Mouse (Mus musculus) midbrain, embryonic 13.5 days (tissue): ENCODE results near the gene Ankrd2. TPM values are rescaled to one million over a fixed set of nuclear protein-coding genes. Genes with fewer than 3 reads are reported as not detected.
A peak's percentile ranks its signal among the peaks of the same experiment; 100 is the strongest.

Source experiments
- ATAC-seq: fragments of 200-750 bp; cut with Nextera tagmentation; 2 replicates; pipeline ENCODE4 v1.8.0; 2017; ENCODE audit warnings: mild to moderate bottlenecking, moderate TSS enrichment, moderate library complexity
- H3K27ac ChIP-seq: fragments of 300-500 bp; sonication (generic); 2 replicates; pipeline ENCODE4 v1.5.1; 2015; ENCODE audit warnings: inconsistent platforms, mild to moderate bottlenecking, moderate library complexity
- H3K27me3 ChIP-seq: fragments of 300-500 bp; sonication (generic); 2 replicates; pipeline ENCODE4 v1.6.1; 2015; ENCODE audit warnings: mild to moderate bottlenecking, inconsistent platforms
- H3K36me3 ChIP-seq: fragments of 300-500 bp; sonication (generic); 2 replicates; pipeline ENCODE4 v1.6.1; 2015; ENCODE audit warnings: mild to moderate bottlenecking, inconsistent platforms
- H3K4me1 ChIP-seq: fragments of 300-500 bp; sonication (generic); replicated peaks from 2 replicates; pipeline ENCODE4 v1.6.1; 2015; ENCODE audit warnings: inconsistent platforms
- H3K4me2 ChIP-seq: fragments of 300-500 bp; sonication (generic); replicated peaks from 2 replicates; pipeline ENCODE4 v1.6.1; 2015; ENCODE audit warnings: moderate library complexity, mild to moderate bottlenecking, inconsistent platforms
- H3K4me3 ChIP-seq: fragments of 300-500 bp; sonication (generic); replicated peaks from 2 replicates; pipeline ENCODE4 v1.5.1; 2015; ENCODE audit warnings: mild to moderate bottlenecking, inconsistent platforms
- H3K9ac ChIP-seq: fragments of 300-500 bp; sonication (generic); replicated peaks from 2 replicates; pipeline ENCODE4 v1.6.1; 2015; ENCODE audit warnings: mild to moderate bottlenecking, inconsistent platforms
- H3K9me3 ChIP-seq: fragments of 300-500 bp; sonication (generic); 2 replicates; pipeline ENCODE4 v1.6.1; 2016; ENCODE audit warnings: mild to moderate bottlenecking, inconsistent platforms
- WGBS: fragments of 180-500 bp; shearing (Covaris S2); methylation state at CpG from one replicate; pipeline ENCODE4 v1.1.7; 2015; 5-methylcytosine and 5-hydroxymethylcytosine counted together
- polyA plus RNA-seq: library from polyadenylated mRNA; unstranded; fragments of >200 nt; fragmentation: Nextera tagmentation; extraction: Ambion mirVana; gene quantifications from 2 replicates; pipeline ENCODE4 v1.2.1, GENCODE M21; 2015

The Ankrd2 gene
- polyA plus RNA-seq, 1 experiment from 2014 or later = 0.19 TPM

DNA sequence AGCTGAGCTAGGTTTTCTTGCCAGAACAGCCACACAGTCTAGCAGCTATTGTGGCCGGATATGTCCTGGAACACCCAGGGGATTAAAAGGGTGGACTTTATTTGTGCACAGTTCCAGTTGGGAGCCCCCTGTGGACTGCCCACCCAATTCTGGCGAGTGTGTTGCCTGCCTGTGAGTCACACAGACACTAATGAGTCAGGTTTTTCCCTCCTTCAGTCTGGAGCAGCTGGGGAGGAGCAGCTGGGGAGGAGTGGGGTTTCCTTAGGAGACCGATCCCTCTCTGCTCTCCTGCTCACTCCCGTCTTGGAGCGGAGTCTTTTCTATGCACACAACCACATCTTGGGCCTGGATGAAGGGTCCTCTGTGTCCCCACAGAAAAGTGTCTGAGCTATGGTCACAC, 19.0 kb upstream of the Ankrd2 start:
- Histone ChIP-seq H3K27ac (no peak overlapping the region), H3K9me3 (no peaks in the 10 kb centered on the region), H3K36me3 (no peaks in the 10 kb centered on the region), H3K27me3 (no peaks in the 10 kb centered on the region), H3K4me2 (no peak overlapping the region), H3K4me3 (no peak overlapping the region), H3K4me1 (peaks cover 4% of the 10 kb centered on the region; the same call in 1 of the 2 replicates), H3K9ac (no peak overlapping the region)
- 58% methylated on average over 5 of the region's 5 CpGs for WGBS
- no peak for ATAC-seq

DNA sequence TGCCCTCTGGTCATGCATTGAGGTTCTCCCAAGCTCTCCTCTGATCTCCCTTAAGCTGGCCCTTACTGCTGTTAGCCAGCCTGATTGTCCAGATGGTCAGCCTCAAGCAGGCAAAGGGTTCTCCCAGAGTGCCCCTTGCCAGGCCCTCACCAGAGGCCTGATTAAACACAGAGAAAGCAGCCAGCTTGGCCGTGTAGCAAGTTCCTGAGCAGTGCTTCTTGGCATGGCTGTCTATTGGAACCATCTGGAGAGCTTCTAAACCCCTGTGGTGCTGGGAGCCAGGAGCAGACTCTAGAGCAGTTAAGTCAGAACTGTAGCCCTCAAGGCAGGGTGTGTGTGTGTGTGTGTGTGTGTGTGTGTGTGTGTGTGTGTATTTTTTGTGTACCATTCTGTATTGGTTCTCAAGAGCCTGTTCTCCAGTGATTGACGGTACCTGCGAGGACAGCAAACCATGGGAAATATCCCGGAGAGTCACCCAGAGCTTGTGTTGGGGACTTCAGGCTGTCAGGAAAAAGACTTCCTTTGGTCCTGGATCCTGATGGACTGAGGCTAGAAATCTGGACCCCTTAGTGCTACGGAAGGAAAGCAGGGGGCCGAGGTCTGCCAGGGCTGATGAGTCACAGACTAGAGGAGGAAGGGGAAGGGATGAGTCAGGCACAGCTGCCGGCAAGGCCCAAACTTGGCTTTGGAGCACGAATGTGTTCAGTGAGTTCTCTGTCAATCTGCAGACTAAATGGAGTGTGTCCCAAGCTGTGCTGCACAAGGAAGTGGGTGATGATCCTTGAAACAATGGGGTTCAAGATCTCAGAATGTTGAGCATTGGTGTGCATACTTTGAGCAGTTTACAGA, 18.2 kb upstream of the Ankrd2 start:
- 77% methylated on average over 8 of the region's 8 CpGs for WGBS
- Histone ChIP-seq H3K27me3 (no peaks in the 10 kb centered on the region), H3K4me2 (no peak overlapping the region), H3K4me1 (peaks cover 4% of the 10 kb centered on the region; the same call in 1 of the 2 replicates), H3K9me3 (no peaks in the 10 kb centered on the region), H3K36me3 (no peaks in the 10 kb centered on the region), H3K9ac (no peak overlapping the region), H3K27ac (0 out of 2 replicates have a peak overlapping the region, but pooled peaks have one; percentile 25), H3K4me3 (no peak overlapping the region)
- no peak for ATAC-seq

DNA sequence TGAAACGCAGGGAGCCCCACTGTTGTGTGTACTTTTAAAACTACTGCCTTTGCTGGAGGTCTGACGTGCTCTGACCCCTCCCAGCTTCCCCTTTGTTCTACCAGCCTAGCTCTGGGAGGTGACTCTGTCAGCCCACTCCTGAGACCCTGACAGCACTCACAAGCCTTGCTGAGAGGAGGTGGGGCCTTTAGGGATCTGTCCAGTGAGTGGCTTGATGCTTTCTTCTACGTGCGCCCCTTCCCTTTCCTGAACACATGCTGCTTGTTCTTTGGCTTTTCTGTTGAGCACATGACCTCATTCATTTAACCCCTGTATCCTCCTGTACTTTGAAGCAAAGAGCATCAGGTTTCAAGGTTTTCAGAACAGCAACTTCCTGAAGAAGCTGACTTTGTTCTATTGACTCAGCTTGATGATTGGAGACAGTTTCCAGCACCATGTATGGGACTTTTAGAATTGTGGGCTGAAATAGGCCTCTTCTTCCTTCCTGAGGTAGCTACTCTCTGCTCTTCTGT, 16.7 kb upstream of the Ankrd2 start:
- Histone ChIP-seq H3K4me2 (no peak overlapping the region), H3K27ac (no peak overlapping the region; the same call in 1 of the 2 replicates), H3K36me3 (no peaks in the 10 kb centered on the region), H3K9ac (no peak overlapping the region), H3K4me1 (peaks cover 4% of the 10 kb centered on the region; the same call in 1 of the 2 replicates), H3K4me3 (no peak overlapping the region), H3K27me3 (no peaks in the 10 kb centered on the region), H3K9me3 (no peaks in the 10 kb centered on the region)
- WGBS = 38% methylated on average over 4 of the region's 4 CpGs
- ATAC-seq = no peak

DNA sequence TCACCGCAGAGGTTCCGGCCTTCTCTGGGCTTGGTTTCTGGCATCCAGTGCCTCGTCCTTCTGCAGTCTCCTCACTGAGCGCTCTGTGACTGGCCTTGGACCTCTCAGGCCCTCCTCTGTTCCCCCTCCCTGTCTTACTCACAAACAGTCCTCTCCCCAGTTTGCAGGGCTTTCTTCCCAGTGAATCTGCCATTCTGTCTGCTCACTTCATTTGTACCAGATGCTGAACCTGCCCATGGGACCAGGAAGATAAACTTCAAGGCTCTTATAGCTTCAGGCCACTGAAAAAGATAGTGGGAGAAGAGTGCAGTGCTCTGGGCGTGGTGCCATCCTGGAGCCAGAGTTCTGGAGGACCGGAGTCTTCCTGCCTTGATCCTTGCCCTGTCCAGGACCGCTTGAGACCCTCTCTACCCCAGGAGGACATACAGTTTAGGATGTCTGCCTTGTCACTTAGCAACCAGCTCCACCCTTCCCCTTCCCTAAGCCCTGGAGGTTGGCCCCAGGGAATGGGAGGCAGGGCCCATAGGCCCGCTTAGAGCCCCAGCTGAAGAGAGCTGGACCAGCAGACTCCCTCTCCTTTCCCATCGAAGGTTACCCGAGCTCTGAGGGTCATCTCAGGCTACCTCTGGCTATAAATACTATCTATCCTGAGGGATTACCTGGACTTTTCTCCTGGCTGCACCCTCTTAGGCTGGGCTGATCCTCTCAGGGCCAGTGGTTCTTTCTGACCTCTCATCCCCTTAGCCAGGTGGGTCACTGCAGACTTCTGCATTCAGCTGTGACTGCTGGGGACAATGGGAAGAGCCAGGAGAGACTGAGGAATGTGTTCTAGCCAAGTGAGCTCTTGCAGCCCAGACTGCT, 13.9 kb upstream of the Ankrd2 start:
- H3K4me2 ChIP-seq = no peak overlapping the region
- no peaks in the 10 kb centered on the region for H3K36me3 ChIP-seq
- WGBS = 56% methylated on average over 10 of the region's 10 CpGs
- H3K9ac ChIP-seq = no peak overlapping the region
- H3K27me3 ChIP-seq = no peaks in the 10 kb centered on the region
- H3K9me3 ChIP-seq = no peaks in the 10 kb centered on the region
- H3K4me1 ChIP-seq = peaks cover under 1% of the 10 kb centered on the region; the same call in 1 of the 2 replicates
- ATAC-seq = no peak
- H3K27ac ChIP-seq = no peak overlapping the region
- no peak overlapping the region for H3K4me3 ChIP-seq

DNA sequence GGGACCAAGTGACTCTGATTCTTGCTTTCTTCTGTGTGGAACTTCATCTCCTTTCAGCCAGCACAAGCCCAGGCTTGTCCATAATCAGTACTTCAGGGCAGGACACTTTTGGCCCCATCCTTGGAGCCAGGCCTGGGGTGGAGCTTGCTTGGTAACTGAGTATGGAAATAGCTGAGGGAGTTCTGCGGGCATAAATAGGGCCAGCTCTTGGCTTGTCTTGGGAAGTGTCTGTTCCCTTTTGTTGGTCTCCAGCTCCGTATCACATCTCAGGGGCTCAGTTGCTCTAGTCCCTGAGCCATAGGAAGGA, 13.3 kb upstream of the Ankrd2 start:
- H3K4me2 ChIP-seq = no peak overlapping the region
- no peaks in the 10 kb centered on the region for H3K27me3 ChIP-seq
- no peaks in the 10 kb centered on the region; the same call in 1 of the 2 replicates for H3K4me1 ChIP-seq
- H3K9ac ChIP-seq = no peak overlapping the region
- no peak overlapping the region for H3K4me3 ChIP-seq
- no peaks in the 10 kb centered on the region for H3K36me3 ChIP-seq
- no peaks in the 10 kb centered on the region for H3K9me3 ChIP-seq
- WGBS = 82% methylated on average over 2 of the region's 2 CpGs
- H3K27ac ChIP-seq = no peak overlapping the region
- no peak for ATAC-seq

DNA sequence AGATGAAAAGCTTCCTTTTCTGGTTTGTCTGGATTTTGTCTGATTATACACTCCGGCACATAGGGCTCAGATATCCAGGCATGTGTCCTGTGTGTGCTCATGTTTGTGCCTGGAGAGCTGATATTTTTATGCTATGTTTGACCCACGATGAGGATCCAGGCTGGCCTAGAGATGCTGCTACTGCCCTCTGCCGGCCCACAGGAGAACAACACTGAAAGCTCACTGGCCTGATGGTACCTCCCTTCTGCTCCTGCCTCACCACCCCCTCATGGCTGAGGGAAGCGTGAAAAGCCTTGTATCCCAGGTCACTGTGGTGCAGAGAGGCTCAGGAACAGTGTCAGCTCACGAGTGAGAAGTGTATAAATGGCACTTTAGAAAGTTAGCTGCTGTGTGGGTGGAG, 9.6 kb upstream of the Ankrd2 start:
- Histone ChIP-seq H3K9me3 (no peaks in the 10 kb centered on the region), H3K9ac (no peak overlapping the region), H3K4me2 (no peak overlapping the region), H3K36me3 (no peaks in the 10 kb centered on the region), H3K4me3 (no peak overlapping the region), H3K4me1 (no peaks in the 10 kb centered on the region), H3K27ac (no peak overlapping the region), H3K27me3 (no peaks in the 10 kb centered on the region)
- 7% methylated on average over 5 of the region's 5 CpGs for WGBS
- ATAC-seq = peak; percentile 66; the same call in 1 of the 2 replicates

DNA sequence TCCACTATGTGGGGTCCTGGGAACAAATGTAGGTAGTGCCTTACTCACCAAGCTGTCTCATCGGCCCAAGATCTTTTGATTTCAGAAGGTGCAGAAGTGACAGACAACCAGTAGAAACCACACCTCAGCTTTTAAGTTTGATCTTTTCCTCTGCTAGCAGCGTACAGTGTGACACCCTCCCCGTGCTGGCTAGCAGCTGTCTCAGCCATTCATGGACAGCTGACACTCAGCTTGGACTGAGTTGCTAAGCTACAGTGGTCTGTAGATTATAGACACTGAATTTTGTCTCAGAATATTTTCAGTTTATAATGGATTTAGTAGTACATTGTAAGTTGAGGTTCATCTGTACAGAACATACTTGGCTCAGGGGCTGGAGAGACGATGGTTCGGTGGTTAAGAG, 4.7 kb upstream of the Ankrd2 start:
- no peak overlapping the region for H3K4me3 ChIP-seq
- H3K9ac ChIP-seq = no peak overlapping the region
- H3K27ac ChIP-seq = no peak overlapping the region
- no peak overlapping the region for H3K4me2 ChIP-seq
- 89% methylated on average over 5 of the region's 5 CpGs for WGBS
- H3K9me3 ChIP-seq = no peaks in the 10 kb centered on the region
- no peaks in the 10 kb centered on the region for H3K27me3 ChIP-seq
- H3K4me1 ChIP-seq = 0 out of 2 replicates have a peak, but pooled peaks cover 3% of the 10 kb centered on the region
- no peaks in the 10 kb centered on the region for H3K36me3 ChIP-seq
- no peak for ATAC-seq

DNA sequence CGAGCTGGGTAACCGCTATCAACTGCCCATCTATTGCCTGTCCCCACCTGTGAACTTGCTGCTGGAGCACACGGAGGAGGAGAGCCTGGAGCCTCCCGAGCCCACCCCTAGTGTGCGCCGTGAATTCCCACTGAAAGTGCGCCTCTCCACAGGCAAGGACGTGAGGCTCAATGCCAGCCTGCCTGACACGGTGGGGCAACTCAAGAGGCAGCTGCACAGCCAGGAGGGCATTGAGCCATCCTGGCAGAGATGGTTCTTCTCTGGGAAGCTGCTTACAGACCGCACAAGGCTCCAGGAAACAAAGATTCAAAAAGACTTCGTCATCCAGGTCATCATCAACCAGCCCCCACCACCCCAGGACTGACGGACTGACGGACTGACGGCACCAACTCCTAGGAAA, 2.2 kb upstream of the Ankrd2 start:
- no peak overlapping the region for H3K27ac ChIP-seq
- no peaks in the 10 kb centered on the region for H3K9me3 ChIP-seq
- H3K4me1 ChIP-seq = 0 out of 2 replicates have a peak, but pooled peaks cover 3% of the 10 kb centered on the region
- 83% methylated on average over 14 of the region's 14 CpGs for WGBS
- no peak overlapping the region for H3K4me2 ChIP-seq
- H3K4me3 ChIP-seq = no peak overlapping the region
- H3K27me3 ChIP-seq = no peaks in the 10 kb centered on the region
- no peak overlapping the region for H3K9ac ChIP-seq
- no peak for ATAC-seq
- H3K36me3 ChIP-seq = no peaks in the 10 kb centered on the region

DNA sequence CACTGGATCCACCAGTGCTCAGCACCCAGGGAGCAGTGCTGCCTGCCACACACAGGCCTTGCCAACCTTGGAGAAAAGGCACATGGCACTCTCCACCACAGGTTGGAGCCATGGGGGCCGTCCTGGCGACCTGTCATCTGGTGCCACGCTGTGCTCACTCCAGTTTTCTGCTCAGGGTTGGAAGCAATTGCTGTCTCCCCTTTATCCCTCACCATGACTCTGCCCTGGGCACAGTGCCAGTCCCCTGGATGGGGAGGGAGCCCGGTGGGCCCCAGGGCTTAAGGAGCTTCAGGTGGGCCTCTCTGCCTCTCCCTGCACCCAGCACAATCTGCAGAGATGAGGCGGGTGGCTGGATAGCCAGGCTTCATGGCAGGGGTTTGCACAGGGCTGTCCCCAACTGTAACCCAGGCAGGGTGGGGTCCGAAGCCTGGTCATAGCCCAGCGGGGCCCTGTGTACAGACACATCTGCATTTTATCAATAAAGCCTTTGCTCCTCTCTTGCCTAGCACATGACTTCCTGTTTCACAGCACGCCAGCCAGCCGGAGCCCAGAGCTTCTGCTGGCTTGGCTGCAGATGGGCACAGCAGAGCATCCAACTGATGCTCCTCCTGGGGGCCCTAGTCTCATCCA, 1.5 kb upstream of the Ankrd2 start:
- Histone ChIP-seq H3K4me3 (no peak overlapping the region), H3K9ac (no peak overlapping the region), H3K36me3 (no peaks in the 10 kb centered on the region), H3K27me3 (no peaks in the 10 kb centered on the region), H3K4me2 (no peak overlapping the region), H3K27ac (no peak overlapping the region), H3K9me3 (no peaks in the 10 kb centered on the region), H3K4me1 (0 out of 2 replicates have a peak, but pooled peaks cover 3% of the 10 kb centered on the region)
- peak; percentile 32; the same call in 1 of the 2 replicates for ATAC-seq
- whole genome bisulfite sequencing = 81% methylated on average over 9 of the region's 9 CpGs

DNA sequence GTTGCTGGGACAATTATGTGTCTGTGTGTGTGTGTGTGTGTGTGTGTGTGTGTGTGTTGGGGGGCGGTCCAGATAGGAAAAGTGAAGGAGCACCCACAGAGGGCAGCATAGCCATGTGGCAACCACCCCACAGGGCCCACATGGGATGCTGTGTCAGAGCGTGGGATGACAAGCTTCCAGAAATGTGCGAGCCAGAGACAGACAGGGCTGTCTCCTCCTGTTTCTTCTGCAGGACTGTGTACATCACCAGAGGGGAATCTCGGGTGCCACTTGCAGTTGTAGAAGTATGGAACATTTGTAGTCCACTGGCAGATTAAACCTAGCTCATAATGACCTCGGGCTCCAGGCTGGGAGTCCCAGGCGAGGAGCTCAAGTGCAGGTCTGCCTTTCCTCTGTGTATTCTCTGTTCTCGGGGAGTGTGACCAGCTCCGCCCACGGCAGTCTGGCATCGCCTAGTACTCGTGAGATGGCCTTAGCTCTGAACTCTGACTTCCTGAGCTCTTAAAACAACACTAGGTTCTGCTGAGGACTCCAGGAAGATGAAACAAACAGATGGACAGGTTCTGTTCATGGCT, 832 bp upstream of the Ankrd2 start:
- no peak overlapping the region for H3K9ac ChIP-seq
- no peak overlapping the region for H3K27ac ChIP-seq
- H3K36me3 ChIP-seq = no peaks in the 10 kb centered on the region
- H3K4me2 ChIP-seq = no peak overlapping the region
- 60% methylated on average over 11 of the region's 11 CpGs for WGBS
- ATAC-seq = no peak
- H3K27me3 ChIP-seq = no peaks in the 10 kb centered on the region
- 0 out of 2 replicates have a peak, but pooled peaks cover 3% of the 10 kb centered on the region for H3K4me1 ChIP-seq
- no peaks in the 10 kb centered on the region for H3K9me3 ChIP-seq
- H3K4me3 ChIP-seq = no peak overlapping the region

DNA sequence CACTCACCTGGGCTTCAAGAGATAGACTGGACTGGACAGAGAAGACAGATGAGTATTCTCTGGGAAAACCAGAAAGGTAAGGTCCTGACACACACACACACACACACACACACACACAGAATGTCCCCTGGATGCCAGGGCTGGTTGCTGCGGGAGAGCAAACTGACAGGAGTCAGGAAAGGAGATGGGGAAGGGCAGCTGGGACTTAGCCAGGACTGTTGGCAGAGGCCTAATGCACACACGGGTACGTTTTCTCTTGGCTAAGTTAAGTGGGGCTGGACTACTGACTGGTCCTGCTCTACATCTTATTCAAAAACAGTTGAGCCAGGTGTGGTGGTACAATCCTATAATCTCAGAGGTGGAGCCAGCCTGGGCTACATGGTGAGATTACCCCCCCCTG, 557 bp downstream of the Ankrd2 start:
- H3K36me3 ChIP-seq = no peaks in the 10 kb centered on the region
- ATAC-seq = no peak
- no peak overlapping the region for H3K27ac ChIP-seq
- WGBS = 76% methylated on average over 3 of the region's 3 CpGs
- H3K9me3 ChIP-seq = no peaks in the 10 kb centered on the region
- H3K4me1 ChIP-seq = 0 out of 2 replicates have a peak, but pooled peaks cover 3% of the 10 kb centered on the region
- H3K4me2 ChIP-seq = no peak overlapping the region
- no peak overlapping the region for H3K4me3 ChIP-seq
- no peak overlapping the region for H3K9ac ChIP-seq
- no peaks in the 10 kb centered on the region for H3K27me3 ChIP-seq
